Mouse (Mus musculus): ENCODE measurements around the gene Elmsan1. TPM values are rescaled to one million over a fixed set of nuclear protein-coding genes. Genes with fewer than 3 reads are reported as not detected.

Gene Elmsan1
- polyA plus RNA-seq, 1 experiment from 2014 or later: 2.8 TPM

GRCm38 (mm10) chr12:84187752-84188601 lies 30.7 kb downstream of the Elmsan1 start:
- no peak for DNase-seq
- WGBS (ENCODE audit: insufficient replicate concordance): 61% methylated on average over 15 of the region's 15 CpGs
- H3K9ac ChIP-seq (replicated peaks): peak overlapping the region; percentile 7; the same call in 1 of the 2 replicates
- no peak overlapping the region for H3K4me3 ChIP-seq (ENCODE audit: low read depth, low read length)
- TF ChIP-seq EP300 (IDR thresholded peaks at IDR 0.05; ENCODE audit: low read depth): no peak
- TF ChIP-seq CTCF (IDR thresholded peaks at IDR 0.05; ENCODE audit: low read depth): no peak
- ATAC-seq: no peak
- peak overlapping the region; percentile 69 for H3K27ac ChIP-seq (ENCODE audit: low read depth)
- H3K27me3 ChIP-seq (ENCODE audit: insufficient read depth, low read length): no peaks in the 10 kb centered on the region
- 0 out of 2 replicates have a peak overlapping the region, but pooled peaks have one; percentile 14 for H3K4me2 ChIP-seq (ENCODE audit: low read depth, low read length)
- peaks cover 67% of the 10 kb centered on the region for H3K4me1 ChIP-seq (ENCODE audit: insufficient read depth)
- peaks cover 28% of the 10 kb centered on the region for H3K36me3 ChIP-seq (replicated peaks; ENCODE audit: insufficient read depth, low read length)
- H3K9me3 ChIP-seq (ENCODE audit: low read length): no peaks in the 10 kb centered on the region; the same call in 1 of the 2 replicates

- no peak for DNase-seq
- H3K36me3 ChIP-seq (replicated peaks; ENCODE audit: insufficient read depth, low read length): peaks cover 28% of the 10 kb centered on the region
These were observed 31.7 kb downstream of the Elmsan1 start for GRCm38 (mm10) chr12:84186950-84187349.

GRCm38 (mm10) chr12:84186536-84186935 lies 32.1 kb downstream of the Elmsan1 start:
- Histone ChIP-seq H3K4me1 (ENCODE audit: insufficient read depth) (peaks cover 65% of the 10 kb centered on the region), H3K9me3 (ENCODE audit: low read length) (no peaks in the 10 kb centered on the region; the same call in 1 of the 2 replicates), H3K4me2 (ENCODE audit: low read depth, low read length) (no peak overlapping the region), H3K27me3 (ENCODE audit: insufficient read depth, low read length) (no peaks in the 10 kb centered on the region), H3K27ac (ENCODE audit: low read depth) (no peak overlapping the region; the same call in 1 of the 2 replicates), H3K4me3 (ENCODE audit: low read depth, low read length) (no peak overlapping the region), H3K9ac (replicated peaks) (no peak overlapping the region), H3K36me3 (replicated peaks; ENCODE audit: insufficient read depth, low read length) (peaks cover 28% of the 10 kb centered on the region)
- TF ChIP-seq CTCF (IDR thresholded peaks at IDR 0.05; ENCODE audit: low read depth) (no peak), EP300 (IDR thresholded peaks at IDR 0.05; ENCODE audit: low read depth) (no peak)
- DNase-seq (no peak), ATAC-seq (no peak)
- WGBS (ENCODE audit: insufficient replicate concordance): 89% methylated on average over 3 of the region's 3 CpGs

More at GRCm38 (mm10) chr12:84186950-84187349, 31.7 kb downstream of the Elmsan1 start:
- H3K9ac ChIP-seq (replicated peaks): no peak overlapping the region
- H3K27me3 ChIP-seq (ENCODE audit: insufficient read depth, low read length): no peaks in the 10 kb centered on the region
- H3K27ac ChIP-seq (ENCODE audit: low read depth): no peak overlapping the region; the same call in 1 of the 2 replicates
- no peak overlapping the region for H3K4me2 ChIP-seq (ENCODE audit: low read depth, low read length)
- peaks cover 65% of the 10 kb centered on the region for H3K4me1 ChIP-seq (ENCODE audit: insufficient read depth)
- H3K9me3 ChIP-seq (ENCODE audit: low read length): no peaks in the 10 kb centered on the region; the same call in 1 of the 2 replicates
- ATAC-seq: no peak
- TF ChIP-seq EP300 (IDR thresholded peaks at IDR 0.05; ENCODE audit: low read depth) (no peak), CTCF (IDR thresholded peaks at IDR 0.05; ENCODE audit: low read depth) (no peak)
- no peak overlapping the region for H3K4me3 ChIP-seq (ENCODE audit: low read depth, low read length)
- 85% methylated on average over 5 of the region's 5 CpGs for WGBS (ENCODE audit: insufficient replicate concordance)

- H3K4me1 ChIP-seq (ENCODE audit: insufficient read depth): peaks cover 68% of the 10 kb centered on the region
- ATAC-seq (no peak), DNase-seq (no peak)
- no peaks in the 10 kb centered on the region for H3K27me3 ChIP-seq (ENCODE audit: insufficient read depth, low read length)
- no peaks in the 10 kb centered on the region; the same call in 1 of the 2 replicates for H3K9me3 ChIP-seq (ENCODE audit: low read length)
- WGBS (ENCODE audit: insufficient replicate concordance): 72% methylated on average over 6 of the region's 6 CpGs
- no peak overlapping the region for H3K4me3 ChIP-seq (ENCODE audit: low read depth, low read length)
- no peak overlapping the region for H3K4me2 ChIP-seq (ENCODE audit: low read depth, low read length)
- H3K9ac ChIP-seq (replicated peaks): no peak overlapping the region
- H3K36me3 ChIP-seq (replicated peaks; ENCODE audit: insufficient read depth, low read length): peaks cover 28% of the 10 kb centered on the region
- H3K27ac ChIP-seq (ENCODE audit: low read depth): no peak overlapping the region
- TF ChIP-seq EP300 (IDR thresholded peaks at IDR 0.05; ENCODE audit: low read depth) (no peak), CTCF (IDR thresholded peaks at IDR 0.05; ENCODE audit: low read depth) (no peak)
These were observed 33.1 kb downstream of the Elmsan1 start for GRCm38 (mm10) chr12:84185547-84185946.

- H3K4me2 ChIP-seq (ENCODE audit: low read depth, low read length): no peak overlapping the region
- no peak for DNase-seq
These were observed 33.7 kb downstream of the Elmsan1 start for GRCm38 (mm10) chr12:84184979-84185378.

GRCm38 (mm10) chr12:84181999-84182398 lies 36.7 kb downstream of the Elmsan1 start:
- WGBS (ENCODE audit: insufficient replicate concordance): 71% methylated on average over 6 of the region's 6 CpGs
- Histone ChIP-seq H3K4me1 (ENCODE audit: insufficient read depth) (peaks cover 69% of the 10 kb centered on the region), H3K4me3 (ENCODE audit: low read depth, low read length) (no peak overlapping the region), H3K36me3 (replicated peaks; ENCODE audit: insufficient read depth, low read length) (peaks cover 19% of the 10 kb centered on the region), H3K27me3 (ENCODE audit: insufficient read depth, low read length) (no peaks in the 10 kb centered on the region), H3K9ac (replicated peaks) (no peak overlapping the region), H3K9me3 (ENCODE audit: low read length) (no peaks in the 10 kb centered on the region; the same call in 1 of the 2 replicates), H3K4me2 (ENCODE audit: low read depth, low read length) (no peak overlapping the region), H3K27ac (ENCODE audit: low read depth) (peak overlapping the region; percentile 99; the same call in 1 of the 2 replicates)
- ATAC-seq (no peak), DNase-seq (no peak)
- no peak for TF ChIP-seq CTCF (IDR thresholded peaks at IDR 0.05; ENCODE audit: low read depth)
- TF ChIP-seq EP300 (IDR thresholded peaks at IDR 0.05; ENCODE audit: low read depth): no peak

More at GRCm38 (mm10) chr12:84184979-84185378, 33.7 kb downstream of the Elmsan1 start:
- Histone ChIP-seq H3K36me3 (replicated peaks; ENCODE audit: insufficient read depth, low read length) (peaks cover 28% of the 10 kb centered on the region), H3K4me3 (ENCODE audit: low read depth, low read length) (no peak overlapping the region), H3K4me1 (ENCODE audit: insufficient read depth) (peaks cover 68% of the 10 kb centered on the region), H3K9ac (replicated peaks) (no peak overlapping the region), H3K27ac (ENCODE audit: low read depth) (no peak overlapping the region), H3K27me3 (ENCODE audit: insufficient read depth, low read length) (no peaks in the 10 kb centered on the region), H3K9me3 (ENCODE audit: low read length) (no peaks in the 10 kb centered on the region; the same call in 1 of the 2 replicates)
- no peak for TF ChIP-seq CTCF (IDR thresholded peaks at IDR 0.05; ENCODE audit: low read depth)
- no peak for TF ChIP-seq EP300 (IDR thresholded peaks at IDR 0.05; ENCODE audit: low read depth)
- 92% methylated on average over 5 of the region's 5 CpGs for WGBS (ENCODE audit: insufficient replicate concordance)
- ATAC-seq: no peak
